Mouse (Mus musculus): ENCODE measurements around the gene Ghdc.

Ghdc gene

DNA sequence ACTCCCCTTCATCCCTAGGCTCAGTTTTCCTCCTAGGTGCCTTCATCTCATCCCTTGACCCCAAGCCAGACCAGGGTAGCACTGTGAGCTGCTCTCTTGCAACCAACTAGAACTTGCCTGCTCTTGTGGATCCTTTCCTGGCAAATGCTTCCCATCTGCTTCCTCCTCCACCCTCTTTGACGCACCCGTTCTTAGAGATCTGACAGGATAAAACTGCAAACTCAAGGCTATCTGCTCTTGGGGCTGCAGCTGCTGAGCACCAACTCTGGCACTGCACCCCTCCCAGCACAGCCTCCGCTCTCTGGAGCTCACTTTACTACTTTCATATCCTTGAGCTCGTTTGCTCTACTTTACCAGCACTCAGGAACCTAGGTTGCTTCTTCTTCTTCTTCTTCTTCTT is 22.1 kb downstream of the Ghdc start:
- in situ Hi-C loops (cut with MboI, MseI), result no loop called here

DNA sequence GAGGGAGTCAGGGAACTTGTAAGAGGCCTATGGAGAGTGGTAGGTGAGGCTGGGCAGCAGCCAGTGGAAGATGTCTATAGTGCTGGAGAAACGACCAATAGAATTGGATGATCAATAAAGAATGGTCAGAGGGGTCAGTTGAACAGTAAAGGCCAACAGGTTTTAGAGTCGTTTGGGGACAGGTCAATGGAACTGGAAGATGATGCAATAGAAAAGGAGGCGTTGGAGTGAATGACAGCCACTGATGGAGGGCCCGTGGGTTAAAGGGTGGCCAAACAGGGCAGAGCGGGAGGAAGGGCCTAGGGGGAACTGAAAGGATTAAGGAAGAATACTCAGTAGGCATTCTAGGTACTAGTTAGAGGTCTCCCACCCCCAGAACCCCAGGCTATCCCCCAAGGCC is 23.6 kb downstream of the Ghdc start:
- in situ Hi-C loops (cut with MboI, MseI), result no loop called here

DNA sequence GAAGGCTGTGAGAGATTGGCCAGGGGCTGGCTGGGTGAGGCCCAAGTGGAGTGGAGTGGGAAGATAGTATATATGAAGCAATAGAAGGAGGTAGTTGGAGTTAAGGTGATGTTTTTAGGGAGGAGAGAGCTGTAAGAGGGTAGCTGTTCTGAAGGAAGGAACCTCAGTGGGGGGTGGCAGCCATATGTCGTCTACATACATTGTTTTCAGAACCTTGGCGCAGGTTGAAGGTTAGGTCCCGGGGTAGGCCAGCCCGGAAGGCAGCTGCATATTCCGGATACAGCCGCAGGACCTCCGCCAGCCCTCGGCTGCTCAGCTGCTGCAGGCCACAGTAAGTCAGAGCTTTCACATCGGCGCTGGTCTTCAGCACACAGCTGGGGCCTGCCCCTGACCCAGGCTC is 24.2 kb downstream of the Ghdc start:
- in situ Hi-C loops (cut with MboI, MseI), result no loop called here

DNA sequence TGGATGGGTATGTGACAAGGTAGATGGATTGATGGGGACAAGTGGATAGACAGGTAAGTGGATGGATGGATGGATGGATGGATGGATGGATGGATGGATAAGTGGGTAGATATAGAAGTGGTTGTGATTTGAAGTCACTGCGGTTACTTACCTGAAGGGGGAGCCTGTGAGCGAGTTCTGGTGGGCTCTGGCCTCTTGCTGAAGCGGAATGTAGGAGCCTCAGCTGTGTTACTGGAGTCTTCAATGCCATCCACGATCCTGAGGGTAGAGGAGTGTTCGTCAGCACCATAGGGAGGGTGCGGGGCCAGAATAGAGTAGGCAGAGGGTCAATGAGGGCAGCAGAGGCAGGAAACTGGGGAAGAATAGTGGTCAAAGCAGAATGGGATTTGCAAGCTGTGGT is 25.7 kb downstream of the Ghdc start:
- in situ Hi-C loops (cut with MboI, MseI), result no loop called here

DNA sequence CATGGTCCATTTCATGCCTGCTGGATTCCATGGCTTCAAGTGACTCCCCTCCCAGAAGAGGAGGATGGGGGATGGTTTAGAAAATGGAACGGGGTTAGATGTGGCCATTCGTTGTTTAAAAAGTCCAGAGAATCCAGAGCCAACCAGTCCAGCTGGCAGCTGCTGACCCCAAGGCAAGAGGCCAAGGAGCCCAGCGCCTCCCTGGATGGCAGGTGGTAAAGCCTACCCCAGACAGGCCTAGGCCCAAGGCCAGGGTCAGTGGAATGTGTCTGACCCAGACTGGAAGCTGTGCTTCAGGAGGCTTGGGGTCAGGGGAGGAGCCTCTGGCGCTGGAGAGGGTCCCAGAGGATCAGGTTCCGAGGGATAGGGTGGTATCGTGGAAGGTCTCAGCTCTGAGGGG is 29.4 kb downstream of the Ghdc start:
- in situ Hi-C loops (cut with MboI, MseI), result no loop called here

DNA sequence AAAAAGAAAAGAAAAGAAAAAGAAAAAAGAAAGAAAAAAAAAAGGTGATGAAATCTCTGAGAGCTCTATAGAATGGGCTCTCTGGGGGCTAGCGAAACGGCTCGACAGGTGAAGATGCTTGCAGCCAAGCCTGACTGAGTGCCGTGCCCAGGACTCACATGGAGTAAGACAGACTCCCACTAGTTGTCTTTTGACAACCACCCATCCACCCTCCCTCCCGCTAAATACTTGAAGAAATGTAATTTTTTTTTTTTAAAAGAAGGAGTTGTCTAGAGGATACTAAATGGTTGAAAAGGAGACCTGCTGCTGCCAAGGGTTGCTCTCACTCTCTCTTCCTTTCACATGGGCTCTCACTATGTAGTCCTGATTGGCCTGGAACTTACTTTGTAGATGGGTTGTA is 32.0 kb downstream of the Ghdc start:
- in situ Hi-C loops (cut with MboI, MseI), result no loop called here

DNA sequence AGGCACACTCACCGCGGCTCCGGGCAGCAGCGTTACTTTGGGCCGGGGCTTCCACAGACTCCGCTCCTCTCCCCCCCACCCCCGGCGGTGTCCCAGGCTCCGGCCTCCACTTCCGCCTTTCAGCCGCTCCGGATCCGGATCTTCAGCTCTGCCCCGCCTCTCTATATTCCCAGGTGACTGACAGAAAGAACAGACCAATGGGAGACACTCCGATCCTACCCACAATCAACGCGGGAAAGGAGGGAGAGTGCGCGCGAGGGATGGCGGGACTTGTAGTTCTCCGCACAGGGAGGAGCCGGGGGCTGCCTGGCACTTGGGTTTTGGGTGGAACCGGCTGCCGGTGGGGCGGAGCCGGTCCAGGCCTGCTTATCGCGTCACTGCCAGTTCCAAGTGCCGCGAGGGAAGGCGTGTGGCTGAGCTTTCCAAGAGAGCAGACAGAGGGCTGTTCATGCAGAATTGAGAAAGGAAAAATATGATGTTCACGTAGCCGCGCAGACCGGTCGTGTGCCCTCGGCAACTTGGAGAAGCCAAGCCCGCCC is 32.6 kb downstream of the Ghdc start, which contains the start of gene Rab5c:
Gene Rab5c, minus strand, starts transcription at position 150 of the 539 bp plus-strand sequence.
- in situ Hi-C loops (cut with MboI, MseI), result no loop called here

DNA sequence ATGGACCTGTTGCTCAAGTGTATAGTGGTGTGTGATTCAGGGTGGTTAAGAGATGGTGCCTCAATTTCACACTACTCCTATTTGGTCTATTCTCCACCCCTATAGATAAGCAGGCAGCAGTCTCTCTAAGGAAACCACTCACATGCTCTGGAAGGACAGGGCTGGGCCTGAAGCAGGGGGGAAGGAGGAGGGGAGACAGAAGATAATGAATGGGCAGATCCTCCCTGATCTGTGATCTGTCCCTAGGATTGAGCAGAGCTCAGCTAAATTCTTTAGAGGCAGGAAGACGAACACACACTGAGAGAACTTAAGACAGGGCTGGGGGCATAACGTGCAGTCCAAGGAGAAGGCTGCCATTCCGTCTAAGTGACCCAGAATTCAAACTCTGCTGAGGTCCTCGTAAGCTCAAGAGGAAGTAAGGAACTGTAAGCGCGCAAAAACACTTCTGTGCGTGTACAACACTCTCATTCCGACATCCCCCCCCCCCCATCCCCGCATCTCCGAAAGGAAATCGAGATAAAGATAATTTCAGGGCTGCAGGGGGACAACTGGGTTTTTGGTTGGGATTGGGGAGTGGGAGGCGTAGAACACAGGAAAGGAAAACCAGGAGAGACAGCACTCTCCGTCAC is 33.5 kb downstream of the Ghdc start:
- in situ Hi-C loops (cut with MboI, MseI), result no loop called here

DNA sequence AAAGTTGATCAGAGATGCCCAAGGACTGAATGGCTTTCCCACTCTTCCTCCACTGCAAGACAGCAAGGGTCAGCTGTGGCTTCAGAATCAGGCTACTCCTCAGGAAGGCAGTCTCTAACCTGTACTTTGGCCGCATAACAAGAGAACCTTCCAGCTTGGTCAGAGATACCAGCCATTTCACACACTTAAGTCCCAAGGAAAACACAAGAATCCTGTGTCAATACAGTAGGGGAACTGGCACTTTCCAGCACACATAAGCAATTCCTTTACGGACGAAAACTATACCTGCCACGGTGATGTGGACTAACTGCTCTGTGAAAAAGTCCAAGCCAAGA is 34.0 kb downstream of the Ghdc start:
- in situ Hi-C loops (cut with MboI, MseI), result no loop called here

DNA sequence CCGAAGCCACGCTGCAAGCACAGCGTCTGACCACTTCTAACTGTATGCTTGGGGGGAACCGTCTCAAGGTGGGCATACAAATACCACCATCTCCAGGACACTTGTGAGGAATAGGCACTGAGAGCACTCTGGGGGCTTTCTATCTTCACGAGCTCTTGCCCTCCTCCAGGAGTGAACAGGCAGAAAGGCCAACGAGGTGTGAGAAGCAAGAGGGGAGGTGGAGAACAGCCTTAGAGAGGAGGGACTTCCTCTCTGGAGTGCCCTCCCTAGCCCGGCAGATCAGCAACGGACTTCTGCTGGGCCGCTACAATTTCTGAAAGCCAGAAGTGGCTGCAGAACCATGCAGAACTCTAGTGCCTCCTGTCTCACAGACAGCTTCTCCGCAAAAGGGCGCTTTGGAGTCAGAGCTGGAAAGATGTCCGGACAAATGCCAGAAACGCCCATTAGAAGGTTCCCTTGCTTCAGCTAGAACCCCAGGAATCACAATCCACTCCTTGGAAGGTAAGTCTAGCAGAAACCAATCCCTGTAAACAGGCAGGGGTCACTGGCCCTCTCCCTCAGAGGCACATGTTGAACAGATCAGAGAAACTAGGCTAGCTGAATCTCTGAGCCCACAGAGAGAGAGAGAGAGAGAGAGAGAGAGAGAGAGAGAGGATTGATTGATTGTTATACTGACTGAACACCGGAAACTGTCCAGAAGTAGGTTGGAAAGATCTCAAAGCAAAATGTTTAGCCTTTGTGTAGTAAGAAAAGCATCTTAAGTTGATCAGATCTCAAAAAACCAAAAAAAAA is 34.6 kb downstream of the Ghdc start:
- in situ Hi-C loops (cut with MboI, MseI), result no loop called here

DNA sequence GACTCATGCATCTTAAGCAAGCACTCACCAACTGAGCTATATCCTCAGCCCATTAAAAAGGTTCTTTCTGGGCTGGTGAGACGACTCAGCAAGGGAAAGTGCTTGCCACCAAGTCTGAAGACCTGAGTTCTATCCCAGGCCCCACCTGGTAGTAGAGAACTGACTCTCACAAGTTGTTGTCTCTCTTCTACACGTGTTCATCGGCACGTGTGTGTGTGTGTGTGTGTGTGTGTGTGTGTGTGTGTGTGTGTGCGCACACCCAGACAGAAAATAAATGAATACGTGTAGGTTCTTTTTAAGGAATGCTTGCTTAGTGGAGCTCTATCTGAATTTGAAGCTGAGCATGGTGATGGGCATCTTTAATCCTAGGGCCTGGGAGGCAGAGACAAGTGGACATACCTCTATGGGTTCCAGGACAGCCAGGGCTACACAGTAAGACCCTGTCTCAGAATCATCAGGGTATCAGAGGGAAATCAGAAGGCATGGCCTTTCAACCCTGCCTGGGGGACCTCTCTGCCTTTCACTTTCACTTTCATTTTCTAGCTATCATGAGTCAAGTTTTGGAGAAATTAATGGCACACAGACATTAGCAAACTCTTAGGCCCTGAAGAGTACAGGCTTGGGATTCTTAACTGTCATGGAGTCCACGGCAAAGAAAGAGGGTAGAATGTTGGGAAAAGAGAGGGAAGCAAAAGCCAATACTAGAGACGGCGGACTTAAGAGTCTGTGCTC is 35.5 kb downstream of the Ghdc start:
- in situ Hi-C loops (cut with MboI, MseI), result no loop called here

DNA sequence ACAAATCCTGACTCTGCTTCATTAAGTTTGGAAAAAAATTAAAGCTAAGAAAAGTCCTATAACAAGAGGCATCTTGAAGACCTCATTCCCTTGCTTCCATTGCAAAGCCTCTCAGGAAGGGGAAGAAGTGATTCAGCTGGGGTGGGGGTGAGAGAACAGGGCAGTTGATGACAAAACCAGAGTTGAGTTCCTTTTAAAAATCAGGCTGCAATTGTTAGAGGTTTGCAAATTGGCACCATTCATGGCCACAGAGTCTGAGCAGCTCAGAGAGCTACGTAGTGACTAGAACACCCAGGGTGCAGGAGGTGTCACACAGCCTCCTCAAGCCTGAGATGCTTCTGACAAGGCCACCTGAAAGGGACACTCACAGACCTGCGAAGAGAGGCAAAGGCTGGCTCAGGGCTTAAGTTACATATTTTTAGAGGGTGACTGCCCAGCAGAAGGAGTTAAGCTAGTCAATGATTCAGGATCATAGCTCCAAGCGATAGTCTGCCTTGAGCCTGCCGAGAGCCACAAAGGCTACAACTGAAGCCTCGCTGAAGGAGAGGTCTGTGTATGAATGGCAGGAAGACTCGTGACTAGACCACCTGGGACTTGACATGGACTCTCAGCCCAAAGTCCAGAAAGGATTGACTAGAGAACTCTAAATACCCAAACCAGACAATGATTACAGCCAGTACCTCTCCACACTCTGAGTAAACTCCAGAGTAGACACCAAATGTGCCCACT is 40.1 kb downstream of the Ghdc start:
- in situ Hi-C loops (cut with MboI, MseI), result no loop called here

DNA sequence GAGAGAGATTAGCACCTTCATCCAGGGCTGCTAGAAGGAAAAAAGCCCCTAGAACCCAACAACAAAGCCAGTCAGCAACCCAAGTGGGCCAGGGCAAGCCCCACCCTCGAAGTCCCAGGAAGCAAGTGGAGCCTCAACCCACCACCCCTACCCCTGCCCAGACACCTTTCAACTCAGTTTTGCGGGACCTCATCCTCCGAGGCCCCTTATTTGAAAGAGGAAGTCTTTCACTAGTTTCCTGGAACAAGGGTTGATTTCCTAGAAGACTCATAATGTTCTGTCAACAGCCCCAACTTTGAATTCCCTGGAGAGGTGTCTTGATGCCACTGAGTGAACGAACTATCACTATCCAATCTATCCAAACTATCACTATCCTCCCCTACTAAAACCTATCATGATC is 40.8 kb downstream of the Ghdc start:
- in situ Hi-C loops (cut with MboI, MseI), result no loop called here

DNA sequence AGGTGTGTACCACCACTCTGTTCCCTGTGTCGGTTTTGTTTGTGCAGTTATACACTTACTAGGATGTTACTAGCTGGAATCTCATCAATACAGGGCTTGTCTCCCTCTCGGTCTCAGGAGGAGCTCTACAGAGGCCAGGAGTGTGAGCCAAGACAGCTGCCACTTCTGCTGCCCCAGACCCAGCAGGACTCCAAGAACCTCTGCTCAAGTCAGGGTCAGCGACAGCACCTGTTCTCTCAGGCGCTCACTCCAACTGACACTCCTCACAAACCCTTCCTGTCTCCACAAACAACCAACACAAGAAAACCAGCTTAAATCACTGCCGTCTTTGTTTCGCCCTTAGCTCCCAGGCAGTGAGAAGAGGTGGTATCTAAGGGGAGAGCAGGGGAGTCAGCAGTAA is 42.2 kb downstream of the Ghdc start:
- in situ Hi-C loops (cut with MboI, MseI), result no loop called here

DNA sequence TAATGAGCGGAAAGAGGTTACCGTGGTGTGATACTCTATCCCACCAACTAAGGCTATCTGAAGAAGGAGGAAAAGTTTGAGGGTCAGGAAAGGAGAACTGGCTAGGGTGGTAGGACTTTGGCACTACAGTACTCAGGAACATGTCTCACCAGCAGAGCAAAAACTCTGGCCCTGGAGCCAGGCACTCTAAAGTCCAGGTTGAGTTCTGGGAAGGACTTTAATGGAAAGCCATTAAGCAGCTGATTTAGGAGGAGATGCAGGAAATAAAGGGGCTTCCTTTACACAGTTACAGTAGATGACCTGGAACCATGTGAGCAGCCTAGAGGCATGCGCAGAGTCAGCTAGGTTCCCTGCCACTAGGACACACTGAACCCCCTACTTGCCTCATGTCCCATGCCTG is 43.6 kb downstream of the Ghdc start:
- in situ Hi-C loops (cut with MboI, MseI), result no loop called here

DNA sequence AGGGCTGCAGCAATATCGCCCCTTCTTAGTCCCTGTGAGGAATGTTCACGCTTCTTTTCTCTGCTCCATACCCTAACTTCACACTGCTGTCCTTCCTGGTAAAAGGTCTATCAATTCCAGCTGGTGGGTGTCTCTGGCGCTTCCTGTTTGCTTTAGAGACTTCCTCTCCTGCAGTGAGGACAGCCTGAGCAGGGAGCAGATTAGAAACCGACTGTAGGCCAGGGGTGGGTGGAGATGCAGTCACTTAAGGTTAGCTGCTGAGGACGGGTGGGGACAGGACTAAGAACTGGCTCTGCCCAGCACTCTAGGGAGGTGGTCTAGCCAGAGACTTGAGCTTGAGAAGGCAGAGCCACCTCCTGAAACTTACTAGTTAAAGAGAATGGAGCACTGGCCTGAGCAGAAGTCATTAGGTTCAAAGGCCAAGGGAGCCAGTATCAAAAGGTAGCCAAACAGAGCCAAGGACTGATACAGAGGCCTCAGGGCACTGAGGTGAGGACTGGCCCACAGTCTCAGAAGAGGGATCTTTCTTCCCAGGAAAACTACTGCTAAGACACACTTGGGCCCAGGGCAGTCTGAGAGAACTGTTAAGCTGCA is 45.7 kb downstream of the Ghdc start:
- in situ Hi-C loops (cut with MboI, MseI), result no loop called here

DNA sequence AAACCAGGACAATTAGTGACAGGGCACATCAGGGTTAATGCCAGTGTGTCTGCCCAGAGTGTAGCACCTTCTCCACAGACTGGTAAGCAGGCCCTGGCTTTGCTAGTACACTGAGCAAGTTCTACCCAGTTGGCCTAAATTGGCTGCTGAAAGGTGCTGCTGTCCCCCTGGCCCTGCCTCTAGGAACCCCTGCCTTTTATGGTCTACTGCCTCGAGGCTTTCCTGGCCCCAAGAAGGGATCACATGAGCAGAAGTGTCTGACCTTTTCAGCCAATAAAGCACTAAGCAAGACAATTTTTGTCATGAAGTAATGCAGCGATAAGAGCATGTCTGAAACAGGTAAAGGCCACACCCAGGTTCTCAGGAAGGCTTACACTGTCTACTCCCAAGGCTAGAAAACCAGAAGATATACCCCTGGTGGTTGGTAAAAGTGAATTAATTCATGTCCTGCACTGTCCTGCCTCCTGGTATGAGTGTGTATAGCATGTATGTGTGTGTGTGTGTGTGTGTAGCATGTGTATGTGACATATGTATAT is 48.2 kb downstream of the Ghdc start:
- in situ Hi-C loops (cut with MboI, MseI), result no loop called here

DNA sequence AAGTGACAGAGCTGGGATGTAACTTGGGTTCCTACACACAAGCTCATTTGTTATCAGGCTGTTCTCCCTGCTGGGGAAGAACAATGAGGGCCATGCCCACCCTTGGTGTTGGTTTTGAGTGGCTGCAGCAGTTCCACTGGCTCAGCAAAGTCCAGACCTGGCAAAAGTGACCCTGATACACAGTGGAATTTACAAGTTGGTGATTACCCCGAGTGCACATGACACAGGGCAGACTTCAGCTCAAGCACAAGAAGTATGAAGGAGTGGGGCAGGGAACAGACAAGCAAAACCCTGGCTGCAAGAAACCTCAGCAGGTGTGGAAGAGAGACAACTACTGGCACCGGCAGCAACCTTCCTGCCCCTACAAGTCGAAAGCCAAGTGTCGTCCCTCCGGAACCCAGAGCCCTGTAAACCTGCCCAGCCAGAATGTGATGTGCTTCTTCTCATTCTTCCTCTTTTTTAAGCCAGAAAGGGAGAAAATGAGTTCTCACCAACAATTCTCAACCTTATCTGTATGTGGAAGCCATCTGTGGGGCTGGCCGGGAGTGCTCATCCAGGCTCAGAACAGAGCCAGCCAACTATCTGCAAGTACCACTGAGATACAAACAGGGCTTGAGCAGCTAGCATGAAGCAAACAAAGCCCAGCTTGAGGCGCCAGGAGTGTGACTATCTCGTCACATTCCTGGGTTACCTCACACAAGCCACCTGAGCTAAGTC is 48.8 kb downstream of the Ghdc start:
- in situ Hi-C loops (cut with MboI, MseI), result no loop called here

DNA sequence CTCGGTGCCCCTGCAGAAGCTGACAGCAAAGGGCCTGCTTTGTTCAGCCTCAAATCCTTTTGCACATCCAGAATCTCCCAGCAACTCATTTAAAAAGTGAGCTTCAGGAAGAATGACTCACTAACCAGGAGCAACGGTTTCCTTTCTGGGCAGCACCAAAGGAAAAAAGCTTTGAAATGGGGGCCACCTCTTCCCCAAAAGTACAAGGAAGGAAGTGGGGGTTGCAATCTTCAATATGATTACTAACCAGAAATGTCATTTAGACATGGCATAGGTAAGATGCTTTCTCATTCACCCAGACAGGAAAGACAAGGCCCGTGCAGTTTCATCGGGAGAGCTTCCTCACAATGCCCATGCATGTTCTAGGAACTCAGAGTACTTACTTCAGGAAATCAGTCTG is 49.5 kb downstream of the Ghdc start:
- in situ Hi-C loops (cut with MboI, MseI), result no loop called here

DNA sequence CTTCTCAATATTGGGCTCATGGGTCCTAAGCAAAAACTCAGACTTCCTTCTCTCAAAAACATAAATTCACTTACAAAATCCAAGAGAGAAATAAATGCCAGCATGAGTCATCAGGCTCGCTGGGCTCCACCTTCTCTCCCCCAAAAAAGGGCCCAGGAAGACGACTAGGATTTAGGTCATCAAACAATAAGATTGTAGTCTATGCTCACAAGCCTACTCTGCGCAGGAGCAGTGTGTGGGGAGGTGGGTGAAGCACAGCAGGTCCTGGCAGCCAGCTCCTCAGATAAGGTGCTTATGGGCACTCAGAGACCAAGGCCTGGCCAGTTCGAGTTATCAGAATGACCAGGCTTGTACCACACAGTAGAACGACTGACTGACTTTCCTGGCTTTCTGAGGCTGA is 50.4 kb downstream of the Ghdc start:
- in situ Hi-C loops (cut with MboI, MseI), result no loop called here

DNA sequence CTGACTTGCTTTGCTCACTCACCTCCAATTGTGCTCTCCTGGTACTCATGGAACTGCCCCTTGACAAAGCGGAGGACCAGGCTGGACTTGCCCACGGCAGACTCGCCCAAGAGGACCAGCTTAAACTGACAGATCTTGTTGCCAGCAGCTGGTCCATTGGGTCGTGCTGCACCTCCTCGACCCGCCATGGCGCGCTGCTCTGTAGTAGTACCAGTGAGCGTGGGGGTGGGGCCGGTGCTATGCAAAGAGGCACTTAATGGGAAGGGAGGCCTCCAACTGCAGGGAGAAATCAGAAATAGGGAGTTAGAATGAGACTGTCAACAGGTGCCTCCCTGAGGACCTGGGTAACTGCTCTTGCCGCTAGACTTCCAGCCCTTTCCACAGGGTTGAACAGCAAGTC is 50.9 kb downstream of the Ghdc start:
- in situ Hi-C loops (cut with MboI, MseI), result no loop called here

All from T-helper 2 cell (primary cell).